Mouse (Mus musculus) forebrain, embryonic 13.5 days (tissue): Measurements from ENCODE around the gene Wwc2. TPM values are rescaled to one million over a fixed set of nuclear protein-coding genes. Genes with fewer than 3 reads are reported as not detected.
A peak's percentile ranks its signal among the peaks of the same experiment; 100 is the strongest.

ENCODE experiments used
- ATAC-seq: fragments of 200-750 bp; cut with Nextera tagmentation; 2 replicates; pipeline ENCODE4 v1.8.0; 2017
- H3K27ac ChIP-seq: fragments of 300-500 bp; sonication (generic); 2 replicates; pipeline ENCODE4 v1.5.1; 2015; ENCODE audit warnings: inconsistent platforms, mild to moderate bottlenecking, moderate library complexity
- H3K27me3 ChIP-seq: fragments of 300-500 bp; sonication (generic); 2 replicates; pipeline ENCODE4 v1.6.1; 2015; ENCODE audit warnings: mild to moderate bottlenecking, inconsistent platforms
- H3K36me3 ChIP-seq: fragments of 300-500 bp; sonication (generic); 2 replicates; pipeline ENCODE4 v1.6.1; 2015; ENCODE audit warnings: mild to moderate bottlenecking, inconsistent platforms; ENCODE audit not compliant: poor library complexity, severe bottlenecking
- H3K4me1 ChIP-seq: fragments of 300-500 bp; sonication (generic); 2 replicates; pipeline ENCODE4 v1.6.1; 2015; ENCODE audit warnings: inconsistent platforms
- H3K4me2 ChIP-seq: fragments of 300-500 bp; sonication (generic); 2 replicates; pipeline ENCODE4 v1.6.1; 2015; ENCODE audit warnings: inconsistent platforms, mild to moderate bottlenecking, moderate library complexity
- H3K4me3 ChIP-seq: fragments of 300-500 bp; sonication (generic); 2 replicates; pipeline ENCODE4 v1.5.1; 2015; ENCODE audit warnings: mild to moderate bottlenecking, inconsistent platforms
- H3K9ac ChIP-seq: fragments of 300-500 bp; sonication (generic); 2 replicates; pipeline ENCODE4 v1.6.1; 2015; ENCODE audit warnings: mild to moderate bottlenecking, inconsistent platforms
- H3K9me3 ChIP-seq: fragments of 300-500 bp; sonication (generic); replicated peaks from 2 replicates; pipeline ENCODE4 v1.6.1; 2016; ENCODE audit warnings: inconsistent platforms
- WGBS: fragments of 180-500 bp; shearing (Covaris S2); methylation state at CpG from one replicate; pipeline ENCODE4 v1.1.7; 2015; 5-methylcytosine and 5-hydroxymethylcytosine counted together
- polyA plus RNA-seq: library from polyadenylated mRNA; unstranded; fragments of >200 nt; fragmentation: Nextera tagmentation; extraction: Ambion mirVana; gene quantifications from 2 replicates; pipeline ENCODE4 v1.2.1, GENCODE M21; 2015

The Wwc2 gene
- polyA plus RNA-seq, 1 experiment from 2014 or later = 3.5 TPM

DNA sequence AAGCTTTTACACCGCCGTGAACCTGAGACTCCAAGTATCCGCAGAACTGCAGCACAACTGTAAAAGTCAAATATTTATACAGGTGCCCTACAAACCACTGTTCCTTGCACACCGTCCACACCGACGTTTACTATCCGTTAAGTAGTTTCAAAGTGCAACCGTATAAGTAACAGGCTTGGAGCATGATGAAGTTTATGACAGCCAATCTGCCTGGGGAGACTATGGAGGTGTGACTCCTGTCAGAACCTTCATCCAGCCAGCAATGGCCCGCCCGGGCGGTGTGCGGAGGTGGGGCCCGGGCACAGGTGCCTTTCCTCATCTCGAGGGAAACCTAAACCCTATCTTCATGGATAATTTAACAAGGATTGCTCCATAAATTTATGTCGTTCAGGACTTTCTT lies 2.6 kb downstream of the Wwc2 start:
- Histone ChIP-seq H3K9me3 (no peaks in the 10 kb centered on the region), H3K4me3 (no peak overlapping the region), H3K4me1 (peaks cover 36% of the 10 kb centered on the region), H3K4me2 (no peak overlapping the region), H3K27me3 (peaks cover 7% of the 10 kb centered on the region; the same call in 1 of the 2 replicates), H3K9ac (no peak overlapping the region), H3K36me3 (no peaks in the 10 kb centered on the region), H3K27ac (no peak overlapping the region)
- ATAC-seq = no peak
- 90% methylated on average over 15 of the region's 15 CpGs for WGBS

DNA sequence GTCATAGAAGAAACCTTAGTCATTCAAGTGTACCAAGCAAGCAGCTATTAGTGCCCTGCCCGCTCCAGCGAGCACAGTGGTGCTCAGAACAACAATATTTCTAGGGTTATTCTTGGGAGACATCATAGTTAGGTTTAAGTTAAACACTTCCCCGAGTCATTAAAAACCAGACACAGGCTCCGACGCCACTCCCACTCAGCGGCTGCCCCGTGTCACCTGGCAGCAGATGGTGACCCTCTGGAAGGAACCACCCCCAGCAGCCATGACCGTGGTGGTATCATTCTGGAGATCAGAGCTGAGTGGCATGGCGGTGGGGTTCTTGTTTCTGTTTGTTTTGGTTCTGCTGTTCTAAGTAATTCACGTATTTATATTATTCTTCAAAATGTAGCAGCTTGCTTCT lies 5.1 kb downstream of the Wwc2 start:
- Histone ChIP-seq H3K4me1 (peaks cover 27% of the 10 kb centered on the region), H3K9ac (no peak overlapping the region), H3K4me2 (0 out of 2 replicates have a peak overlapping the region, but pooled peaks have one; percentile 17), H3K4me3 (no peak overlapping the region), H3K27ac (peak overlapping the region; percentile 28; the same call in 1 of the 2 replicates), H3K9me3 (no peaks in the 10 kb centered on the region), H3K27me3 (peaks cover 4% of the 10 kb centered on the region; the same call in 1 of the 2 replicates), H3K36me3 (no peaks in the 10 kb centered on the region)
- 40% methylated on average over 10 of the region's 10 CpGs for WGBS
- no peak; the same call in 1 of the 2 replicates for ATAC-seq

DNA sequence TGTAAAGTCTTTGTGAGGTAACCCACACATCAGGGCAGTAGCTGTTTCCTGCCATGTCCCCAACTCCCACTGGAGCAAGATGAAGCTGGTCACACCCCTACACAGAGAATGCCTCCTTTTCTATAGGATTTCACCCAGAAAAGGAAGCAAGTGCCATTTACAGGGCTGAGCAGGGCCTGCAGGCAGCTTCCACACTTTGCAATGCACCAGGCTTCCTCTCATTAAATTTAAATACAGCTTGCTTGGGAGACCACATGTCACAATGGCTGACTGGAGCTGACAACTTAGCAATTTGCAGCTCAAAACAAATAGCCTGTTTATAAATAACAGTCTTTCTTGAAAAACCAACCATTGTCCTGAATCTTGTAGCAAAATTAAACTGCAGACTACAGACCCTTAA lies 5.5 kb downstream of the Wwc2 start:
- Histone ChIP-seq H3K27me3 (peaks cover 4% of the 10 kb centered on the region; the same call in 1 of the 2 replicates), H3K9ac (no peak overlapping the region), H3K27ac (peak overlapping the region; percentile 28; the same call in 1 of the 2 replicates), H3K9me3 (no peaks in the 10 kb centered on the region), H3K4me2 (0 out of 2 replicates have a peak overlapping the region, but pooled peaks have one; percentile 17), H3K36me3 (no peaks in the 10 kb centered on the region), H3K4me3 (no peak overlapping the region), H3K4me1 (peaks cover 27% of the 10 kb centered on the region)
- peak; percentile 28; the same call in 1 of the 2 replicates for ATAC-seq

DNA sequence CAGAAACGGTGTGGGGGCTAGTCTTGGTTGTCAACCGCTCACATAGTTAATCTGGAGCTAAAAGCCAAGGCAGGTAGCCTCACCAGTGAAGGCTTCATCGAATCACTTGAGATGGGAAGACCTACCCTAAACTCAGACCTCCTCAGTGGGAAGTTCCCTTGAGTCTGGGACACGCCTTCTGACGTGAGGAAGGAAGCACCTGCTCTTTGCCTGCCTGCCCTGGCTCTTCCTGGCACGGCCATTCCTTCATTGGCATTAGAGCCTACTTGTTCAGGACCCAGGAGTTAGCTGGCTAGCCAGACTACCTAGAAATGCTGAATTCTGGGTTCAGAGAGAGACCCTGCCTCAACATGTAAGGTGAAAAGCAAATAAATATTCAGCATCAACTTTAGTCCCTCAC lies 9.6 kb downstream of the Wwc2 start:
- H3K36me3 ChIP-seq = no peaks in the 10 kb centered on the region
- H3K9me3 ChIP-seq = no peaks in the 10 kb centered on the region
- no peak for ATAC-seq
- no peak overlapping the region for H3K4me3 ChIP-seq
- 89% methylated on average over 6 of the region's 6 CpGs for WGBS
- H3K4me2 ChIP-seq = no peak overlapping the region
- H3K4me1 ChIP-seq = peaks cover 12% of the 10 kb centered on the region
- H3K27ac ChIP-seq = no peak overlapping the region
- no peak overlapping the region for H3K9ac ChIP-seq
- no peaks in the 10 kb centered on the region for H3K27me3 ChIP-seq

DNA sequence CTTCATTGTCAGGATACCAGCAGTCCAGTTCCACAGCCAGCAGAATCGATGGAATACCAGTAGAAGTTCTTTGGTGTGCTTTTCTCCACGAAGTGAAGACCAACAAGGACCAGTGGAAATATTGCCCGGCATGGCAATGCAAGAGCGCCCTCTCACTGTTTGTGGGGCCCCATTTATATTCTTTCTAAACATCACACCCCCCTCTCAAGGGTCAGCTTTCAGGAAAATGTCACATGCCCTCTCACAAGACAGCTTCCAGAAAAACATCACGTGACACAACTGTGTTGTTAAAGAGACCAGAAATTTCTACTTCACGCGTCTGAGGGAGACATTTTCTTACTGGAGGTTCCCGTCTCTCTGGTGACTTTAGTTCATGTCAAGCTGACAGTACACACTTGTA lies 10.8 kb downstream of the Wwc2 start:
- Histone ChIP-seq H3K4me1 (peaks cover 4% of the 10 kb centered on the region), H3K9me3 (no peaks in the 10 kb centered on the region), H3K4me3 (no peak overlapping the region), H3K4me2 (no peak overlapping the region), H3K36me3 (no peaks in the 10 kb centered on the region), H3K27me3 (no peaks in the 10 kb centered on the region), H3K27ac (no peak overlapping the region), H3K9ac (no peak overlapping the region)
- 93% methylated on average over 8 of the region's 8 CpGs for WGBS
- no peak for ATAC-seq

DNA sequence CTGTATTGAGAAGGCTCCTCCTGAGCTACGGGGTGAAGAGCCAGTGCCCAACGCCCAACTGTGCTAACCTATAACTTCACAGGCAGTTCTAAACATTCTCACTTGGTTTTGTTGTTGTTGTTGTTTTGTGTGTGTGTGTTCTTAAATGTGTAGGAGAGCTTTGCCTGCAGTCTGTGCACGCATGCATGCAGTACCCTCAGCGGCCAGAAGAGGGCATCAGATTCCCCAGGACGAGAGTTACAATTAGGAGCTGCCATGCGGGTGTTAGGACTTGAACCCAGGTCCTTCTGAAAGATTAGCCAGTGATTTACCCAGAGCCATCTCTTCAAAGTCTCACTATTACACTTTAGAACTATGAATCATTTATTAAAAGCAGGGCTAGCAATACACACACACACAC lies 12.0 kb downstream of the Wwc2 start:
- no peak for ATAC-seq
- H3K9me3 ChIP-seq = no peaks in the 10 kb centered on the region
- 82% methylated on average over 6 of the region's 6 CpGs for WGBS

DNA sequence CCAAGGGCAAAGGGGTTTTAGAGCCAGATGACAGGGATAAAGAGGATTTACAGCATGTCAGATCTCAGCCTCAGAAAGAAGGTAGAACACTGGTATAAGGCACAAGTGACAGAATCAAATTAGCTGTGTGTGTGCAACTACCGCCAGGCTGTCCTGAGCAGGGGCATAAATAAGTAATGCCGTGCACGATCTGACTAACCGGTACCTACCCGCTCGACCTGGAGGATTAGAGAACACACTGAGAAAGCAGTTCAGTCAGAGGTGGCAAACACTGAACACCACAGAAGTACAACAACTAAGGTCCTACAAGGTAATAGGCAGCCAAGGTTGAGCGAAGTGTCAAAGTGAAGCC lies 15.8 kb downstream of the Wwc2 start:
- 24% methylated on average over 7 of the region's 7 CpGs for WGBS
- Histone ChIP-seq H3K27me3 (no peaks in the 10 kb centered on the region), H3K36me3 (no peaks in the 10 kb centered on the region), H3K4me3 (peak overlapping the region; percentile 34), H3K9ac (peak overlapping the region; percentile 52), H3K4me2 (peak overlapping the region; percentile 68), H3K9me3 (no peaks in the 10 kb centered on the region), H3K27ac (peak overlapping the region; percentile 68), H3K4me1 (peaks cover 14% of the 10 kb centered on the region)
- no peak; the same call in 1 of the 2 replicates for ATAC-seq

More for the DNA sequence above, 12.0 kb downstream of the Wwc2 start:
- Histone ChIP-seq H3K4me1 (peaks cover 14% of the 10 kb centered on the region), H3K36me3 (no peaks in the 10 kb centered on the region), H3K4me3 (no peak overlapping the region), H3K27me3 (no peaks in the 10 kb centered on the region), H3K9ac (no peak overlapping the region), H3K4me2 (no peak overlapping the region), H3K27ac (no peak overlapping the region)

DNA sequence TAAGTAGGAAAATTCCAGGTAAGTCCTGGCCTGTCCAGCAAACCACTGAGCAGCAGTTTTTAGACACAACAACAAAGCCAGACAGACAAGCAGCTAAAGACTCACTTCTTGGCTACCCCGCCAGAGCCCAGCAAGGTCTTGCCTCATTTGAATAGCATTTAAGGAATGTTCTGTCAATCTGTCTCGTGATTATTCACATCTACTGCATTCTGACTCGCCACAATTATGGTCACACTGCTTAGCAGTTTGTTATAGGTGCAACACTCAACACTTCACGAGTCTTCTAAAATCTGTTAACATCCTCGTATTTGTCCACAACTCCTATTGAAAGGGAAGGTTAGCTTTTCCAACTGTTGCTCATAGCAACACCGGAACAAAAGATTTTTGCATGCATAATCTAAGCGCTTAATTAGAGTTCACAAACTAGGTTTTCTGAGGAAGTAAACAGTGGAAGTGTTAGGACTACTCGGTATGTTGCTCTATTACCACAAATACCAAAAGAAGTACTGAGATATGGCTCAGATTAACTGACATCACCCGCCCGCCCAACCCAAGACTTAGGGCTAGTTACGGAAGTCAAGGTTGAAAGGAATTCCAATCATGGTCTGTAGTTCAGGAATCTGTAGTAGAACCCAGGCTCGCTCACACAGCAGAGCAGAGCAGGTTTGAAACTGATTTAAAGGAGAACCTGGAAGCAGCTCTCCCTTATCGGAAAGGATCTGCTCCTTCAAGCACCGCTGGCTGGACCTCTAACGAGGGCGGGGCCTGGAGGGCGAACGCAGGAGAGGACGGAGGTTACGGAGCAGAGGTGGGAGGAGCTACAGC lies 16.4 kb downstream of the Wwc2 start:
- ATAC-seq = peak; percentile 75
- H3K4me2 ChIP-seq = peak overlapping the region; percentile 68
- 3% methylated on average over 20 of the region's 20 CpGs for WGBS
- H3K9ac ChIP-seq = peak overlapping the region; percentile 52
- H3K36me3 ChIP-seq = no peaks in the 10 kb centered on the region
- H3K4me3 ChIP-seq = peak overlapping the region; percentile 34
- peaks cover 14% of the 10 kb centered on the region for H3K4me1 ChIP-seq
- H3K9me3 ChIP-seq = no peaks in the 10 kb centered on the region
- no peaks in the 10 kb centered on the region for H3K27me3 ChIP-seq
- H3K27ac ChIP-seq = peak overlapping the region; percentile 68

DNA sequence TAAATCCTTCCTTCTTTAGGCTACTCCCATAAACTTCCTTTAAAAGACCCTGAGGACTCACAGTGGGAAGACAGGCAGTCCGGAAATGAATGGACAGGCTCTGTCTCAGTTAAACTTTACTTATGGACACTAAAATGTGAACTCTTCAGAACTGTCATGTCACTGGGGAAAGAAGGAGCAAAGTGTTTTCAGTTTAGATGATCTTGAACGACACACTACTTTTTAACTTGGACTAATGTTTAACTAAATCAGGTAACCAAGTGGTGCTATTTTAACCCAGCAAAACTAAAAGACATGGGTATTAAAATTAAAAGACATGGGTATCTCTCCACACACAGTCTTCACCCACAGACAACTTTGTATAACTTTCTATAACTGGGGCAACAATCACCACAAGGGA lies 19.6 kb downstream of the Wwc2 start:
- ATAC-seq = no peak
- no peak overlapping the region for H3K9ac ChIP-seq

DNA sequence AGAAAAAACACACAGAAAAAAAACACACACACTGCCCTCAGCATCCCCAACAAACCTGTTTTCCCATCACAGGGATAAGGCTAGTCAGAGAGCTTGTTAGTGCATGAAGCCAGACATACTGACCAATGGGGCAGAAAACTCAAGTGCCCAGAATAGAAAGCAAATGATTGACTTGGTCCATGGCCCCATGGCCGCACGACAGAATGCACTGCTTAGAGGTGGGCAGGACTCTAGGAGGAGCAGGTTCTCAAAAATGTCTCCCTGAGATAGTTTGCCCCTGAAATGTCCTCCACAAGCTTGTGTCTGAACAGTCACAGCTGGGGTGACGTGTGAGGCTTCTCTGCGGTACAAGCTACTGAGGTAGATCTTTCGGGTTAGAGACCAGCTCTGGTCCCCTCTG lies 20.1 kb downstream of the Wwc2 start:
- no peak for ATAC-seq
- Histone ChIP-seq H3K4me1 (peaks cover 19% of the 10 kb centered on the region), H3K36me3 (no peaks in the 10 kb centered on the region), H3K27ac (no peak overlapping the region), H3K9ac (no peak overlapping the region), H3K4me3 (no peak overlapping the region), H3K9me3 (no peaks in the 10 kb centered on the region), H3K4me2 (no peak overlapping the region), H3K27me3 (no peaks in the 10 kb centered on the region)
- WGBS = 88% methylated on average over 5 of the region's 5 CpGs

More for the DNA sequence above, 19.6 kb downstream of the Wwc2 start:
- H3K4me1 ChIP-seq = peaks cover 19% of the 10 kb centered on the region
- no peak overlapping the region for H3K27ac ChIP-seq
- no peaks in the 10 kb centered on the region for H3K36me3 ChIP-seq
- no peak overlapping the region for H3K4me3 ChIP-seq
- H3K9me3 ChIP-seq = no peaks in the 10 kb centered on the region
- 85% methylated on average over 2 of the region's 2 CpGs for WGBS
- H3K4me2 ChIP-seq = no peak overlapping the region
- H3K27me3 ChIP-seq = no peaks in the 10 kb centered on the region

DNA sequence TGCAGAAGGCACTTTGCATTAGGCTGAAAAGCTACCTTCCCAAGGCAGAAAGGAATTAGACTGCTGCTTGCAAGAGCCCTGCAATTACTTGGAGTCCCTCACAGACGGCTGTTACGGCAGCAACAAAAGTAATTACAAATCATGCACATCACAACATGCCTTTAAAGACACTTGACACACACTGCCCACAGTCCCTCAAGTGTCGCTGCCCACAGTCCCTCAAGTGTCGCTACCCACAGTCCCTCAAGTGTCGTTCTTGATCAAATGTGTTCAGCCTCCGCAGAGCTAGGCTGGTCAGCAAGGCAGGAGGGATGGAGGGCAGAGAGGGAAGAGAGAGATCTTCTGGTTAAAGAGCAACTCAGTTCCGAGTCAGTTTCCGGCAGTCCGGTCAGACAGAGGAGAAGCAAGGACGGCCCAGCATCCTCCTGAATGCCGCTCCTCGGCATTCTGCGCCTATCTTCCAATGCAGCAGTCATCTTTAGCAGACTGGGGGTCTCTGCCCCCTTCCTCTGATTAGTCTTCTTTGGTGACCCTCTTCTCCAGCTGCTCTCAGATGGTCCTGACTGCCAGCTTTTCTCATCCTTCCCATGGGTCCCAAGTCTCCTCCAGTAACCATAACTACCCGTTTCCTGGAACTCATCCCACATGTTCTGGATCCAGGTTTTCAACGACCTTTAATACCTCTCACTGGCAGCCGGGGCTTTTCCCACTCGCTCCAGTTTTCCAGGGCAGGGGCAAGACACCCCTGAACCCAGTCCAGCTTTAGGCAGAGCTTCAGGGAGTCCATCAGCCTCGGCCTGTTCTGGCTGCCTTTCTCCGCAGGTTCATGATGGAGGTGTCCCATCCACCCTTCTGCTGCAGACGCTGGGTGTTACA lies 23.4 kb downstream of the Wwc2 start:
- Histone ChIP-seq H3K36me3 (no peaks in the 10 kb centered on the region), H3K9ac (no peak overlapping the region), H3K4me3 (no peak overlapping the region), H3K27ac (no peak overlapping the region), H3K27me3 (no peaks in the 10 kb centered on the region), H3K9me3 (no peaks in the 10 kb centered on the region), H3K4me2 (no peak overlapping the region), H3K4me1 (peaks cover 12% of the 10 kb centered on the region)
- no peak for ATAC-seq
- 73% methylated on average over 20 of the region's 20 CpGs for WGBS

DNA sequence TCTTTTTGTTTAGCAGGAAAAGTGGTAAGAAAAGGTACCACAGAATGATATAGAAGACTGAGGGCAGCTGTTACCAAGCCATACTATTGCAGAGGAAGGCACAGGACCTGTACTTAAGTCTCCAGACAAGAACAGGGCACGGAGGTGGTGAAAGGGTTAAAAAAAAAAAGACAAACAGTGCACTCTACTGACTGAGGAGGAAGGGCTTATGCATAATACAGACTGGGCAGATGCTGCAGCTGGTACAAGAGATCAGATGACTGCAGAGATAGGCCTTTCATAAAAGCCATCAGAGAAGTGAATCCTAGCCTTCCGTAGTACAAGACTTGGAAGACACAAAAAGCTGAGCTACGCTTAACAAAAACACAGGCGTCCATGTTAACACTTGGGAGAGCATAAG lies 28.2 kb downstream of the Wwc2 start:
- Histone ChIP-seq H3K36me3 (no peaks in the 10 kb centered on the region), H3K4me2 (no peak overlapping the region), H3K9ac (no peak overlapping the region), H3K27ac (no peak overlapping the region), H3K9me3 (no peaks in the 10 kb centered on the region), H3K4me3 (no peak overlapping the region), H3K27me3 (no peaks in the 10 kb centered on the region), H3K4me1 (peaks cover 17% of the 10 kb centered on the region)
- ATAC-seq = no peak
- WGBS = 56% methylated on average over 4 of the region's 4 CpGs
